Mouse (Mus musculus) limb, embryonic 11.5 days (tissue): ENCODE results near the gene Serpina1b. TPM values are rescaled to one million over a fixed set of nuclear protein-coding genes. Genes with fewer than 3 reads are reported as not detected.
"Not testable (repeated sequence)": the region's sequence is repeated elsewhere in the genome, so short reads cannot be mapped to it uniquely, and the experiment has no call there.

ENCODE experiments used
- ATAC-seq: fragments of 200-750 bp; cut with Nextera tagmentation; 2 replicates; pipeline ENCODE4 v1.8.0; 2017; ENCODE audit warnings: low read depth; ENCODE audit not compliant: insufficient number of reproducible peaks, low FRiP score, low TSS enrichment
- DNase-seq: peaks from one replicate; pipeline ENCODE4 v3.0.0-alpha.2; 2015; ENCODE audit warnings: low spot score
- H3K27ac ChIP-seq: fragments of 300-500 bp; sonication (generic); replicated peaks from 2 replicates; pipeline ENCODE4 v1.5.1; 2014; ENCODE audit warnings: low read depth, mild to moderate bottlenecking, low read length
- H3K27me3 ChIP-seq: fragments of 300-500 bp; sonication (generic); 2 replicates; pipeline ENCODE4 v1.6.1; 2014; ENCODE audit warnings: mild to moderate bottlenecking, low read length, mixed read lengths; ENCODE audit not compliant: control insufficient read depth, insufficient read depth
- H3K36me3 ChIP-seq: fragments of 300-500 bp; sonication (generic); 2 replicates; pipeline ENCODE4 v1.6.1; 2014; ENCODE audit warnings: mild to moderate bottlenecking, low read length, moderate library complexity, mixed read lengths; ENCODE audit not compliant: control insufficient read depth, insufficient read depth
- H3K4me1 ChIP-seq: fragments of 300-500 bp; sonication (generic); 2 replicates; pipeline ENCODE4 v1.6.1; 2014; ENCODE audit warnings: low read length, mixed read lengths; ENCODE audit not compliant: control insufficient read depth, insufficient read depth
- H3K4me2 ChIP-seq: fragments of 300-500 bp; sonication (generic); 2 replicates; pipeline ENCODE4 v1.6.1; 2014; ENCODE audit warnings: low read depth, mild to moderate bottlenecking, moderate library complexity; ENCODE audit not compliant: severe bottlenecking
- H3K4me3 ChIP-seq: fragments of 300-500 bp; sonication (generic); 2 replicates; pipeline ENCODE4 v1.5.1; 2014; ENCODE audit warnings: low read depth, low read length
- H3K9ac ChIP-seq: fragments of 300-500 bp; sonication (generic); 2 replicates; pipeline ENCODE4 v1.6.1; 2014; ENCODE audit warnings: mild to moderate bottlenecking, low read length
- H3K9me3 ChIP-seq: fragments of 300-500 bp; sonication (generic); 2 replicates; pipeline ENCODE4 v1.6.1; 2016; ENCODE audit warnings: low read length; ENCODE audit not compliant: control insufficient read depth
- WGBS: fragments of 180-500 bp; shearing (Covaris S2); extraction: QIAGEN DNeasy Blood & Tissue Kit; methylation state at CpG from one replicate; pipeline ENCODE4 v1.1.7; 2014; 5-methylcytosine and 5-hydroxymethylcytosine counted together
- polyA plus RNA-seq: library from polyadenylated mRNA; unstranded; fragments of >200 nt; fragmentation: Nextera tagmentation; extraction: Ambion mirVana; gene quantifications from 2 replicates; pipeline ENCODE4 v1.2.1, GENCODE M21; 2014

Serpina1b gene
- polyA plus RNA-seq, 1 experiment from 2014 or later, result 0.25 TPM

- H3K27me3 ChIP-seq, H3K4me1 ChIP-seq, H3K27ac ChIP-seq, H3K36me3 ChIP-seq, H3K4me2 ChIP-seq, H3K9ac ChIP-seq, ATAC-seq, DNase-seq, H3K9me3 ChIP-seq, H3K4me3 ChIP-seq: not testable (repeated sequence)
- 77% methylated on average over 4 of the region's 4 CpGs for WGBS
Observed at GRCm38 (mm10) chr12:103735101-103735500, 95.1 kb downstream of the Serpina1b start.

- 86% methylated on average over 3 of the region's 3 CpGs for WGBS
- Histone ChIP-seq H3K9ac (no peak overlapping the region), H3K4me2 (no peak overlapping the region), H3K9me3 (no peaks in the 10 kb centered on the region), H3K27ac (no peak overlapping the region), H3K27me3 (no peaks in the 10 kb centered on the region), H3K4me3 (no peak overlapping the region), H3K36me3 (no peaks in the 10 kb centered on the region), H3K4me1 (no peaks in the 10 kb centered on the region)
- ATAC-seq (no peak), DNase-seq (no peak)
Observed at GRCm38 (mm10) chr12:103711537-103711936, 118.6 kb downstream of the Serpina1b start.

DNA sequence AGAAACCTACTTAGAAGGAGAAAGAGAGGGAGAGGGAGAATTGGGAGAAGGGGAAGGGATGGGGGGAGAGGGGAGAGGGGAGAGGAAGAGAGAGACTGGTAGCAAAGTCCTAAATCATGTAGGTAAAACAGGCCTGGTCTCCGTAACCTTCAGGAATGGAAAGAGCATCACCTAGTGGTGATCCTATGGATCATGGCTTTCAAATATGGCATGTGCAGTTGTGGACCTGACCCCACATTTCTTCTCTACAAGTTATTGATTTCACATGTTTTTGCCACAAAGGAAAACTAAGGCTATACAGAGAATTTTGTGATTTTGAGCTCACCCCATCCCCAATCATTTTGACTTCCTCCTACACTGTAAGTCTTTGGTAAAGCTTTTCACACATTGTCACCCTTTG lies 119.8 kb downstream of the Serpina1b start:
- Histone ChIP-seq H3K27ac (no peak overlapping the region), H3K4me2 (no peak overlapping the region), H3K4me1 (no peaks in the 10 kb centered on the region), H3K9ac (no peak overlapping the region), H3K4me3 (no peak overlapping the region), H3K36me3 (no peaks in the 10 kb centered on the region), H3K9me3 (no peaks in the 10 kb centered on the region), H3K27me3 (no peaks in the 10 kb centered on the region)
- no peak for DNase-seq
- ATAC-seq, result no peak
- WGBS, result 32% methylated on average over 1 of the region's 1 CpGs

DNA sequence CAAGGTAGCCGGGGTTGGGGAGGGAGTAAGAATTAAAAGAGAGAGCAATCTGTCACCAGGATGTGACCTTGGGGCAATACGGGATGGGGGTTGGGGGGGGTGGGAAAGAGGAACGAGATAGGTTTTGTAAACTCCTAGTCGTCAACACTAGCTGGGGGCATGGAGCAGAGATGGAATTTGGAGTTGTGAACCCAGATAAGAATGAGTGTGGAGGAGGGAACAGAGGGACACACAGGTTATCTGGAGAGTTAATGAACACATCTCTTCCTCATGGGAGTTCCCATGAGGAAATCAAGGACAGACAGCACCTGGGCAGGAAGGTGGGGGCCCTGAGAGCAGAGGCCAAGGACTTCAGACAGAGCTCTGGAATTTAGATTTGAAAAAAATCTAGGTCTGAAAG lies 124.1 kb downstream of the Serpina1b start:
- Histone ChIP-seq H3K9ac (no peak overlapping the region), H3K9me3 (no peaks in the 10 kb centered on the region), H3K36me3 (no peaks in the 10 kb centered on the region), H3K4me2 (no peak overlapping the region), H3K4me3 (no peak overlapping the region), H3K27me3 (no peaks in the 10 kb centered on the region), H3K27ac (no peak overlapping the region), H3K4me1 (no peaks in the 10 kb centered on the region)
- no peak for DNase-seq
- 81% methylated on average over 4 of the region's 4 CpGs for WGBS
- ATAC-seq, result no peak

- ATAC-seq (no peak), DNase-seq (no peak)
- Histone ChIP-seq H3K36me3 (no peaks in the 10 kb centered on the region), H3K4me2 (no peak overlapping the region), H3K9ac (no peak overlapping the region), H3K27me3 (no peaks in the 10 kb centered on the region), H3K27ac (no peak overlapping the region), H3K4me3 (no peak overlapping the region), H3K4me1 (no peaks in the 10 kb centered on the region), H3K9me3 (no peaks in the 10 kb centered on the region)
- 65% methylated on average over 2 of the region's 2 CpGs for whole genome bisulfite sequencing
Observed at GRCm38 (mm10) chr12:103705547-103705946, 124.6 kb downstream of the Serpina1b start.

DNA sequence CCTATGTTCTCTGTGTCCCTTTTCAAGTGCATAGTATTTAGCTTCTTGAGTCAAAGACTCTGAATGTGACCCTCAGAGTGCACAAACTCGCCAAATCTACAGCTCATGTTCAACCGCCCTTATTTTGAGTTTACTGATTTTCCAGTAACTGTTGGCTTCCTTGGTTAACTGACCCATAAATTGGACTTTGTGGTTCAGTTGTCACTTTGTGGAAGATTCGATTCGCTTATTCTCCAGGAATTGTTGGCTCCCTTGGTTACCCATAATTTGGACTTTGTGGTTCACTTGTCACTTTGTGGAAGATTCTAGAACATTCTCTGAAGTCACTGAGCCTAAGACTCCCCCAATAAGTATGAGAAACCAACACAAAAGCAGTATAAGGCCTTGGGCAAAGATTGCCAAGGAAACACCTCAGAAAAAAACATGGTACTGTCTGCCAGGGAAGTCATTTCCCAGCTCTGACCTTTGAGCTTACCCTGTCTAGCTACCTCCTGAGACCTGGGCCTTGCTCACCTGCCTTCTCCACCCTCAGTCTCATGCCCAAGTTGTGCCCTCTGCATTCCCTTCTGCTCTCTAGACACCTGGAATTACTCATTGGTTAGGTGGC lies 129.9 kb downstream of the Serpina1b start:
- H3K9ac ChIP-seq, result no peak overlapping the region
- no peak overlapping the region for H3K4me3 ChIP-seq
- 94% methylated on average over 4 of the region's 4 CpGs for WGBS
- H3K36me3 ChIP-seq, result no peaks in the 10 kb centered on the region
- no peak for ATAC-seq
- H3K27me3 ChIP-seq, result no peaks in the 10 kb centered on the region
- no peaks in the 10 kb centered on the region for H3K9me3 ChIP-seq
- H3K4me2 ChIP-seq, result no peak overlapping the region
- no peak overlapping the region for H3K27ac ChIP-seq
- no peak for DNase-seq
- no peaks in the 10 kb centered on the region for H3K4me1 ChIP-seq

DNA sequence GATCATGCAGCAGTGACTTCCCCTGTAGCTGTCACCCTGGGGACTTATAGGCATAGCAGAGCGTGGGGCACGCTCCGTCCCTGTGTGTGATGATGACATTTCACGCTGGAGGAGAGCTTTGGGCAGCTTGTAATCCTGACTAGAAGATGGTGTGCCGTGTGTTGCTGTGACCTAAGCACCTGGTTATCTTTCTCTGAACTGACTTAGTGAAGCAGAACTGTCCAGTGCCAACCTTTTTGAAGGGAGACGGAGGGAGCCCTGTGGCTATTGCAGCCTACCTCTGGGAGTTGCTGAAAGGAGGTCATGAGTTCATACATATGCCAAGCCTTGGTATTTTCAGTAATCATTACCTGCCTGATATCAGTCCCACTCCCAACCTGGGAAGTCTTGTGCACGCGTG lies 134.7 kb downstream of the Serpina1b start, which contains the start of gene Serpina1f:
Gene Serpina1f, minus strand, starts transcription at position 101 of the 400 bp plus-strand sequence.
- ATAC-seq (no peak), DNase-seq (no peak)
- H3K9me3 ChIP-seq, result no peaks in the 10 kb centered on the region
- H3K9ac ChIP-seq, result no peak within 1 kb of the TSS
- no peaks in the 10 kb centered on the region for H3K27me3 ChIP-seq
- H3K4me2 ChIP-seq, result no peak within 1 kb of the TSS
- H3K4me1 ChIP-seq, result no peaks in the 10 kb centered on the region
- H3K36me3 ChIP-seq, result no peaks in the 10 kb centered on the region
- no peak within 1 kb of the TSS for H3K27ac ChIP-seq
- no peak within 1 kb of the TSS for H3K4me3 ChIP-seq
- 89% methylated on average over 8 of the region's 8 CpGs for WGBS

DNA sequence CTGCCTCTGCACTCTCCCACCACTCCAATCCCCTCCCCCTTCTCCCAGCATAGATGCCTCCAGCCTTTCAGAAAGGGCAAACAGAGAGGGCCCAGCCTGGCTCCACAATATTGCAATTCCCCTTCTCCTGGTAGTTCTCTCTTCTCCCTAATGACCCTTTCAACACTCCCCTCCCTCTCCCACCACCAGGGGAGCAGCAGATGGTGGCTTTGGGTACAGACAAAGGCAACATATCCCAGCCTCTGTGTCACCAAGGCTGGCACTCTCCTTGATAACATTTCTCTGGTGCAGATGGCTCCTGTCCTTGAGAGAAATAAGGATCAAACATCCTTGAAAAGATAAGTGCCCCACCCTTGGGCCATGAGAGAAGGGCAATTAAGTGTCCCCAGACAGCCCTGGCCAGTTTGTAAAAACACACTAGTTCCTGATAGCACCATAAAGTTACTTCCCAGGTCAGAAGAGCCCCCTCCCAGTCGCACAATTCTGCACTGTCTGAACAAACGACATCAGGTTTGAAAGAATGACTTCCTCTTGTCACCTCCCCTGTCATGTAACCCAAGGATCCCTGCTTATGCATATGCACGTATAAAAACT lies 141.9 kb downstream of the Serpina1b start:
- Histone ChIP-seq H3K9ac (no peak overlapping the region), H3K4me1 (no peaks in the 10 kb centered on the region), H3K27ac (no peak overlapping the region), H3K36me3 (no peaks in the 10 kb centered on the region), H3K9me3 (no peaks in the 10 kb centered on the region), H3K4me3 (no peak overlapping the region), H3K4me2 (no peak overlapping the region), H3K27me3 (no peaks in the 10 kb centered on the region)
- ATAC-seq, result no peak
- 24% methylated on average over 3 of the region's 3 CpGs for WGBS
- DNase-seq, result no peak

- Histone ChIP-seq H3K27me3 (no peaks in the 10 kb centered on the region), H3K27ac (no peak overlapping the region), H3K4me3 (no peak overlapping the region), H3K9me3 (no peaks in the 10 kb centered on the region), H3K36me3 (no peaks in the 10 kb centered on the region), H3K9ac (no peak overlapping the region), H3K4me1 (no peaks in the 10 kb centered on the region), H3K4me2 (no peak overlapping the region)
- no peak for DNase-seq
- WGBS, result 71% methylated on average over 7 of the region's 7 CpGs
- no peak for ATAC-seq
Observed at GRCm38 (mm10) chr12:103687021-103687420, 143.2 kb downstream of the Serpina1b start.
